Mouse (Mus musculus) limb, embryonic 15.5 days (tissue): Measurements from ENCODE around the gene Dcun1d4. TPM values are rescaled to one million over a fixed set of nuclear protein-coding genes. Genes with fewer than 3 reads are reported as not detected.
"Not testable (repeated sequence)": the region's sequence is repeated elsewhere in the genome, so short reads cannot be mapped to it uniquely, and the experiment has no call there.

ENCODE experiments used
- ATAC-seq: fragments of 200-750 bp; cut with Nextera tagmentation; 2 replicates; pipeline ENCODE4 v1.8.0; 2017; ENCODE audit warnings: low read depth, moderate TSS enrichment; ENCODE audit not compliant: insufficient number of reproducible peaks, low FRiP score, low TSS enrichment
- H3K27ac ChIP-seq: fragments of 300-500 bp; sonication (generic); 2 replicates; pipeline ENCODE4 v1.5.1; 2015; ENCODE audit warnings: moderate library complexity, mild to moderate bottlenecking, inconsistent platforms
- H3K27me3 ChIP-seq: fragments of 300-500 bp; sonication (generic); 2 replicates; pipeline ENCODE4 v1.6.1; 2015; ENCODE audit warnings: inconsistent platforms
- H3K36me3 ChIP-seq: fragments of 300-500 bp; sonication (generic); 2 replicates; pipeline ENCODE4 v1.6.1; 2015; ENCODE audit warnings: inconsistent platforms
- H3K4me1 ChIP-seq: fragments of 300-500 bp; sonication (generic); 2 replicates; pipeline ENCODE4 v1.6.1; 2015; ENCODE audit warnings: inconsistent platforms
- H3K4me2 ChIP-seq: fragments of 300-500 bp; sonication (generic); 2 replicates; pipeline ENCODE4 v1.6.1; 2015; ENCODE audit warnings: mild to moderate bottlenecking, inconsistent platforms
- H3K4me3 ChIP-seq: fragments of 300-500 bp; sonication (generic); 2 replicates; pipeline ENCODE4 v1.5.1; 2015; ENCODE audit warnings: mild to moderate bottlenecking, inconsistent platforms
- H3K9ac ChIP-seq: fragments of 300-500 bp; sonication (generic); 2 replicates; pipeline ENCODE4 v1.6.1; 2015; ENCODE audit warnings: inconsistent platforms
- H3K9me3 ChIP-seq: fragments of 300-500 bp; sonication (generic); 2 replicates; pipeline ENCODE4 v1.6.1; 2016; ENCODE audit warnings: inconsistent platforms
- WGBS: fragments of 180-500 bp; shearing (Covaris S2); methylation state at CpG from one replicate; pipeline ENCODE4 v1.1.7; 2015; 5-methylcytosine and 5-hydroxymethylcytosine counted together
- polyA plus RNA-seq: library from polyadenylated mRNA; unstranded; fragments of >200 nt; fragmentation: Nextera tagmentation; extraction: Ambion mirVana; gene quantifications from 2 replicates; pipeline ENCODE4 v1.2.1, GENCODE M21; 2015

Gene Dcun1d4
- polyA plus RNA-seq, 1 experiment from 2014 or later, result 19.0 TPM

- H3K36me3 ChIP-seq, result no peaks in the 10 kb centered on the region
- 0 out of 2 replicates have a peak, but pooled peaks cover 2% of the 10 kb centered on the region for H3K4me1 ChIP-seq
- WGBS, result 61% methylated on average over 7 of the region's 7 CpGs
- H3K4me3 ChIP-seq, result no peak overlapping the region
- no peak overlapping the region for H3K9ac ChIP-seq
- no peak for ATAC-seq
- no peak overlapping the region for H3K4me2 ChIP-seq
- no peaks in the 10 kb centered on the region for H3K9me3 ChIP-seq
- H3K27me3 ChIP-seq, result no peaks in the 10 kb centered on the region
- H3K27ac ChIP-seq, result no peak overlapping the region
These were observed 95.9 kb downstream of the Dcun1d4 start for GRCm38 (mm10) chr5:73576708-73577107.

GRCm38 (mm10) chr5:73578131-73578530, 97.3 kb downstream of the Dcun1d4 start:
- ATAC-seq, result no peak
- WGBS, result 82% methylated on average over 3 of the region's 3 CpGs
- no peaks in the 10 kb centered on the region for H3K27me3 ChIP-seq

GRCm38 (mm10) chr5:73584011-73584410, 103.2 kb downstream of the Dcun1d4 start:
- H3K4me1 ChIP-seq, H3K4me3 ChIP-seq, H3K4me2 ChIP-seq, H3K9ac ChIP-seq, H3K27me3 ChIP-seq, ATAC-seq, H3K27ac ChIP-seq, H3K36me3 ChIP-seq, H3K9me3 ChIP-seq: not testable (repeated sequence)
- WGBS, result 44% methylated on average over 6 of the region's 6 CpGs

More at GRCm38 (mm10) chr5:73578131-73578530, 97.3 kb downstream of the Dcun1d4 start:
- no peak overlapping the region for H3K4me3 ChIP-seq
- no peaks in the 10 kb centered on the region for H3K9me3 ChIP-seq
- H3K4me2 ChIP-seq, result no peak overlapping the region
- no peak overlapping the region for H3K27ac ChIP-seq
- no peaks in the 10 kb centered on the region for H3K36me3 ChIP-seq
- no peak overlapping the region for H3K9ac ChIP-seq
- H3K4me1 ChIP-seq, result 0 out of 2 replicates have a peak, but pooled peaks cover 2% of the 10 kb centered on the region

GRCm38 (mm10) chr5:73585212-73586115, 104.7 kb downstream of the Dcun1d4 start:
- H3K27me3 ChIP-seq, result no peaks in the 10 kb centered on the region
- H3K4me3 ChIP-seq, result no peak overlapping the region
- ATAC-seq, result no peak
- no peaks in the 10 kb centered on the region for H3K9me3 ChIP-seq
- H3K4me2 ChIP-seq, result no peak overlapping the region
- H3K27ac ChIP-seq, result no peak overlapping the region
- no peaks in the 10 kb centered on the region for H3K36me3 ChIP-seq
- 48% methylated on average over 7 of the region's 7 CpGs for WGBS
- H3K9ac ChIP-seq, result no peak overlapping the region
- no peaks in the 10 kb centered on the region for H3K4me1 ChIP-seq

GRCm38 (mm10) chr5:73586597-73586996, 105.8 kb downstream of the Dcun1d4 start:
- 62% methylated on average over 4 of the region's 4 CpGs for whole genome bisulfite sequencing

GRCm38 (mm10) chr5:73587119-73587518, 106.3 kb downstream of the Dcun1d4 start:
- Histone ChIP-seq H3K27ac (no peak overlapping the region), H3K9me3 (no peaks in the 10 kb centered on the region), H3K27me3 (no peaks in the 10 kb centered on the region), H3K4me2 (no peak overlapping the region), H3K36me3 (no peaks in the 10 kb centered on the region), H3K4me3 (no peak overlapping the region), H3K9ac (no peak overlapping the region), H3K4me1 (no peaks in the 10 kb centered on the region)
- no peak for ATAC-seq
- 63% methylated on average over 3 of the region's 3 CpGs for WGBS

More at GRCm38 (mm10) chr5:73586597-73586996, 105.8 kb downstream of the Dcun1d4 start:
- ATAC-seq, result no peak
- Histone ChIP-seq H3K27me3 (no peaks in the 10 kb centered on the region), H3K4me2 (no peak overlapping the region), H3K9me3 (no peaks in the 10 kb centered on the region), H3K4me1 (no peaks in the 10 kb centered on the region), H3K27ac (no peak overlapping the region), H3K9ac (no peak overlapping the region), H3K36me3 (no peaks in the 10 kb centered on the region), H3K4me3 (no peak overlapping the region)

- Histone ChIP-seq H3K4me3 (no peak overlapping the region), H3K4me2 (no peak overlapping the region), H3K27me3 (no peaks in the 10 kb centered on the region), H3K9ac (no peak overlapping the region), H3K4me1 (no peaks in the 10 kb centered on the region), H3K9me3 (no peaks in the 10 kb centered on the region), H3K36me3 (no peaks in the 10 kb centered on the region), H3K27ac (no peak overlapping the region)
- no peak for ATAC-seq
- WGBS, result 69% methylated on average over 5 of the region's 5 CpGs
These were observed 118.3 kb downstream of the Dcun1d4 start for GRCm38 (mm10) chr5:73598943-73599695.

- Histone ChIP-seq H3K4me3 (no peak overlapping the region), H3K27me3 (no peaks in the 10 kb centered on the region), H3K36me3 (no peaks in the 10 kb centered on the region), H3K4me1 (no peaks in the 10 kb centered on the region), H3K9me3 (no peaks in the 10 kb centered on the region), H3K27ac (no peak overlapping the region), H3K4me2 (no peak overlapping the region), H3K9ac (no peak overlapping the region)
- no peak for ATAC-seq
- whole genome bisulfite sequencing, result 60% methylated on average over 2 of the region's 2 CpGs
These were observed 119.2 kb downstream of the Dcun1d4 start for GRCm38 (mm10) chr5:73599991-73600390.

GRCm38 (mm10) chr5:73601361-73601763, 120.6 kb downstream of the Dcun1d4 start:
- no peak overlapping the region for H3K9ac ChIP-seq
- H3K4me3 ChIP-seq, result no peak overlapping the region
- no peaks in the 10 kb centered on the region for H3K27me3 ChIP-seq
- no peak overlapping the region for H3K27ac ChIP-seq
- no peaks in the 10 kb centered on the region for H3K36me3 ChIP-seq
- H3K9me3 ChIP-seq, result no peaks in the 10 kb centered on the region
- H3K4me1 ChIP-seq, result no peaks in the 10 kb centered on the region
- no peak for ATAC-seq
- 62% methylated on average over 8 of the region's 8 CpGs for WGBS
- H3K4me2 ChIP-seq, result no peak overlapping the region

GRCm38 (mm10) chr5:73602865-73603264, 122.1 kb downstream of the Dcun1d4 start:
- H3K27ac ChIP-seq, result no peak overlapping the region
- H3K9ac ChIP-seq, result no peak overlapping the region
- H3K36me3 ChIP-seq, result no peaks in the 10 kb centered on the region
- H3K9me3 ChIP-seq, result no peaks in the 10 kb centered on the region; the same call in 1 of the 2 replicates
- H3K4me3 ChIP-seq, result no peak overlapping the region
- H3K4me2 ChIP-seq, result no peak overlapping the region
- ATAC-seq, result no peak
- no peaks in the 10 kb centered on the region for H3K27me3 ChIP-seq
- H3K4me1 ChIP-seq, result no peaks in the 10 kb centered on the region
- 74% methylated on average over 3 of the region's 3 CpGs for WGBS

GRCm38 (mm10) chr5:73604542-73604941, 123.7 kb downstream of the Dcun1d4 start:
- no peak overlapping the region for H3K27ac ChIP-seq

GRCm38 (mm10) chr5:73604964-73605363, 124.2 kb downstream of the Dcun1d4 start:
- no peaks in the 10 kb centered on the region for H3K4me1 ChIP-seq
- no peaks in the 10 kb centered on the region for H3K36me3 ChIP-seq
- WGBS, result 85% methylated on average over 6 of the region's 6 CpGs
- no peak overlapping the region for H3K9ac ChIP-seq
- no peaks in the 10 kb centered on the region; the same call in 1 of the 2 replicates for H3K9me3 ChIP-seq
- H3K27me3 ChIP-seq, result no peaks in the 10 kb centered on the region
- no peak overlapping the region for H3K27ac ChIP-seq
- no peak overlapping the region for H3K4me3 ChIP-seq
- no peak overlapping the region for H3K4me2 ChIP-seq
- ATAC-seq, result no peak

More at GRCm38 (mm10) chr5:73604542-73604941, 123.7 kb downstream of the Dcun1d4 start:
- no peaks in the 10 kb centered on the region; the same call in 1 of the 2 replicates for H3K9me3 ChIP-seq
- H3K4me2 ChIP-seq, result no peak overlapping the region
- no peak overlapping the region for H3K4me3 ChIP-seq
- no peak for ATAC-seq
- H3K27me3 ChIP-seq, result no peaks in the 10 kb centered on the region
- H3K36me3 ChIP-seq, result no peaks in the 10 kb centered on the region
- 92% methylated on average over 6 of the region's 6 CpGs for WGBS
- H3K4me1 ChIP-seq, result no peaks in the 10 kb centered on the region
- no peak overlapping the region for H3K9ac ChIP-seq
